Mouse (Mus musculus): ENCODE results near the gene Rbpjl. TPM values are rescaled to one million over a fixed set of nuclear protein-coding genes. Genes with fewer than 3 reads are reported as not detected.
A peak's percentile ranks its signal among the peaks of the same experiment; 100 is the strongest.

Rbpjl gene
- polyA plus RNA-seq, 1 experiment from 2014 or later = 0.49 TPM

GRCm38 (mm10) chr2:164405060-164405459, 2.1 kb downstream of the Rbpjl start, which contains the start of gene Matn4:
TSS of gene Matn4 (minus strand) at chr2:164405160.
- WGBS = 10% methylated on average over 9 of the region's 9 CpGs
- H3K4me1 ChIP-seq (ENCODE audit: control insufficient read depth, insufficient read depth, low read length) = peaks cover 17% of the 10 kb centered on the region
- H3K4me3 ChIP-seq (ENCODE audit: low read length) = peak within 1 kb of the TSS; percentile 48
- peak within 1 kb of the TSS; percentile 68 for H3K4me2 ChIP-seq (ENCODE audit: low read depth, low read length)
- peaks cover 95% of the 10 kb centered on the region for H3K27me3 ChIP-seq (ENCODE audit: control insufficient read depth, insufficient read depth, low read length)
- H3K36me3 ChIP-seq (ENCODE audit: control insufficient read depth, insufficient read depth) = no peaks in the 10 kb centered on the region
- H3K9ac ChIP-seq (ENCODE audit: low read length) = peak within 1 kb of the TSS; percentile 28
- H3K9me3 ChIP-seq (replicated peaks; ENCODE audit: control insufficient read depth, low read length) = no peaks in the 10 kb centered on the region
- no peak for ATAC-seq (replicated peaks; ENCODE audit: extremely low read depth, insufficient read depth, low FRiP score)
- no peak within 1 kb of the TSS for H3K27ac ChIP-seq (ENCODE audit: low read length)

GRCm38 (mm10) chr2:164405519-164405918, 2.6 kb downstream of the Rbpjl start:
- WGBS = 45% methylated on average over 5 of the region's 5 CpGs
- Histone ChIP-seq H3K9me3 (replicated peaks; ENCODE audit: control insufficient read depth, low read length) (no peaks in the 10 kb centered on the region), H3K4me2 (ENCODE audit: low read depth, low read length) (no peak overlapping the region), H3K4me3 (ENCODE audit: low read length) (no peak overlapping the region), H3K36me3 (ENCODE audit: control insufficient read depth, insufficient read depth) (no peaks in the 10 kb centered on the region), H3K4me1 (ENCODE audit: control insufficient read depth, insufficient read depth, low read length) (peaks cover 16% of the 10 kb centered on the region), H3K27me3 (ENCODE audit: control insufficient read depth, insufficient read depth, low read length) (peaks cover 95% of the 10 kb centered on the region), H3K9ac (ENCODE audit: low read length) (no peak overlapping the region), H3K27ac (ENCODE audit: low read length) (no peak overlapping the region)
- ATAC-seq (replicated peaks; ENCODE audit: extremely low read depth, insufficient read depth, low FRiP score) = no peak

- WGBS = 2% methylated on average over 22 of the region's 22 CpGs
- ATAC-seq (replicated peaks; ENCODE audit: extremely low read depth, insufficient read depth, low FRiP score) = 0 out of 2 replicates have a peak, but pooled peaks have one; percentile 33
- H3K9ac ChIP-seq (ENCODE audit: low read length) = no peak overlapping the region
These were observed 4.8 kb downstream of the Rbpjl start for GRCm38 (mm10) chr2:164407708-164408107.

GRCm38 (mm10) chr2:164414167-164414566, 11.2 kb downstream of the Rbpjl start:
- Histone ChIP-seq H3K27ac (ENCODE audit: low read length) (no peak overlapping the region), H3K36me3 (ENCODE audit: control insufficient read depth, insufficient read depth) (no peaks in the 10 kb centered on the region), H3K27me3 (ENCODE audit: control insufficient read depth, insufficient read depth, low read length) (peaks cover 35% of the 10 kb centered on the region), H3K4me2 (ENCODE audit: low read depth, low read length) (peak overlapping the region; percentile 44), H3K9me3 (replicated peaks; ENCODE audit: control insufficient read depth, low read length) (no peaks in the 10 kb centered on the region), H3K4me3 (ENCODE audit: low read length) (peak overlapping the region; percentile 16; the same call in 1 of the 2 replicates), H3K9ac (ENCODE audit: low read length) (no peak overlapping the region), H3K4me1 (ENCODE audit: control insufficient read depth, insufficient read depth, low read length) (no peaks in the 10 kb centered on the region)
- no peak for ATAC-seq (replicated peaks; ENCODE audit: extremely low read depth, insufficient read depth, low FRiP score)
- WGBS = 16% methylated on average over 28 of the region's 28 CpGs

More at GRCm38 (mm10) chr2:164407708-164408107, 4.8 kb downstream of the Rbpjl start:
- peak overlapping the region; percentile 43; the same call in 1 of the 2 replicates for H3K4me2 ChIP-seq (ENCODE audit: low read depth, low read length)
- no peaks in the 10 kb centered on the region for H3K9me3 ChIP-seq (replicated peaks; ENCODE audit: control insufficient read depth, low read length)
- H3K36me3 ChIP-seq (ENCODE audit: control insufficient read depth, insufficient read depth) = no peaks in the 10 kb centered on the region
- peaks cover 81% of the 10 kb centered on the region for H3K27me3 ChIP-seq (ENCODE audit: control insufficient read depth, insufficient read depth, low read length)
- H3K4me1 ChIP-seq (ENCODE audit: control insufficient read depth, insufficient read depth, low read length) = peaks cover 13% of the 10 kb centered on the region
- no peak overlapping the region for H3K4me3 ChIP-seq (ENCODE audit: low read length)
- H3K27ac ChIP-seq (ENCODE audit: low read length) = no peak overlapping the region

GRCm38 (mm10) chr2:164414581-164414980, 11.6 kb downstream of the Rbpjl start:
- H3K36me3 ChIP-seq (ENCODE audit: control insufficient read depth, insufficient read depth) = no peaks in the 10 kb centered on the region
- WGBS = 70% methylated on average over 10 of the region's 10 CpGs
- H3K4me3 ChIP-seq (ENCODE audit: low read length) = peak overlapping the region; percentile 16; the same call in 1 of the 2 replicates
- H3K4me2 ChIP-seq (ENCODE audit: low read depth, low read length) = peak overlapping the region; percentile 44
- H3K27ac ChIP-seq (ENCODE audit: low read length) = no peak overlapping the region
- no peak overlapping the region for H3K9ac ChIP-seq (ENCODE audit: low read length)
- H3K27me3 ChIP-seq (ENCODE audit: control insufficient read depth, insufficient read depth, low read length) = peaks cover 32% of the 10 kb centered on the region
- no peaks in the 10 kb centered on the region for H3K4me1 ChIP-seq (ENCODE audit: control insufficient read depth, insufficient read depth, low read length)
- ATAC-seq (replicated peaks; ENCODE audit: extremely low read depth, insufficient read depth, low FRiP score) = no peak
- H3K9me3 ChIP-seq (replicated peaks; ENCODE audit: control insufficient read depth, low read length) = no peaks in the 10 kb centered on the region

GRCm38 (mm10) chr2:164417198-164417597, 14.3 kb downstream of the Rbpjl start:
- Histone ChIP-seq H3K27me3 (ENCODE audit: control insufficient read depth, insufficient read depth, low read length) (peaks cover 16% of the 10 kb centered on the region), H3K9ac (ENCODE audit: low read length) (no peak overlapping the region), H3K36me3 (ENCODE audit: control insufficient read depth, insufficient read depth) (no peaks in the 10 kb centered on the region), H3K4me2 (ENCODE audit: low read depth, low read length) (no peak overlapping the region), H3K27ac (ENCODE audit: low read length) (no peak overlapping the region), H3K4me3 (ENCODE audit: low read length) (no peak overlapping the region), H3K9me3 (replicated peaks; ENCODE audit: control insufficient read depth, low read length) (no peaks in the 10 kb centered on the region), H3K4me1 (ENCODE audit: control insufficient read depth, insufficient read depth, low read length) (no peaks in the 10 kb centered on the region)
- 0% methylated on average over 2 of the region's 2 CpGs for WGBS
- ATAC-seq (replicated peaks; ENCODE audit: extremely low read depth, insufficient read depth, low FRiP score) = no peak

GRCm38 (mm10) chr2:164418308-164418875, 15.5 kb downstream of the Rbpjl start:
- H3K4me1 ChIP-seq (ENCODE audit: control insufficient read depth, insufficient read depth, low read length) = no peaks in the 10 kb centered on the region
- H3K9me3 ChIP-seq (replicated peaks; ENCODE audit: control insufficient read depth, low read length) = no peaks in the 10 kb centered on the region
- H3K4me2 ChIP-seq (ENCODE audit: low read depth, low read length) = no peak overlapping the region
- H3K9ac ChIP-seq (ENCODE audit: low read length) = no peak overlapping the region
- WGBS = 31% methylated on average over 3 of the region's 3 CpGs
- no peaks in the 10 kb centered on the region for H3K36me3 ChIP-seq (ENCODE audit: control insufficient read depth, insufficient read depth)
- H3K27me3 ChIP-seq (ENCODE audit: control insufficient read depth, insufficient read depth, low read length) = peaks cover 16% of the 10 kb centered on the region
- no peak overlapping the region for H3K4me3 ChIP-seq (ENCODE audit: low read length)
- no peak for ATAC-seq (replicated peaks; ENCODE audit: extremely low read depth, insufficient read depth, low FRiP score)
- H3K27ac ChIP-seq (ENCODE audit: low read length) = no peak overlapping the region

GRCm38 (mm10) chr2:164419489-164419888, 16.5 kb downstream of the Rbpjl start:
- no peak overlapping the region for H3K9ac ChIP-seq (ENCODE audit: low read length)
- ATAC-seq (replicated peaks; ENCODE audit: extremely low read depth, insufficient read depth, low FRiP score) = no peak

GRCm38 (mm10) chr2:164421306-164421705, 18.4 kb downstream of the Rbpjl start:
- Histone ChIP-seq H3K4me2 (ENCODE audit: low read depth, low read length) (no peak overlapping the region), H3K27me3 (ENCODE audit: control insufficient read depth, insufficient read depth, low read length) (peaks cover 2% of the 10 kb centered on the region; the same call in 1 of the 2 replicates)
- WGBS = 85% methylated on average over 7 of the region's 7 CpGs

More at GRCm38 (mm10) chr2:164419489-164419888, 16.5 kb downstream of the Rbpjl start:
- no peaks in the 10 kb centered on the region for H3K9me3 ChIP-seq (replicated peaks; ENCODE audit: control insufficient read depth, low read length)
- H3K4me3 ChIP-seq (ENCODE audit: low read length) = no peak overlapping the region
- no peaks in the 10 kb centered on the region for H3K4me1 ChIP-seq (ENCODE audit: control insufficient read depth, insufficient read depth, low read length)
- H3K4me2 ChIP-seq (ENCODE audit: low read depth, low read length) = no peak overlapping the region
- H3K27me3 ChIP-seq (ENCODE audit: control insufficient read depth, insufficient read depth, low read length) = peaks cover 9% of the 10 kb centered on the region
- H3K36me3 ChIP-seq (ENCODE audit: control insufficient read depth, insufficient read depth) = no peaks in the 10 kb centered on the region
- WGBS = 8% methylated on average over 3 of the region's 3 CpGs
- H3K27ac ChIP-seq (ENCODE audit: low read length) = no peak overlapping the region

More at GRCm38 (mm10) chr2:164421306-164421705, 18.4 kb downstream of the Rbpjl start:
- H3K9ac ChIP-seq (ENCODE audit: low read length) = no peak overlapping the region
- no peak overlapping the region for H3K4me3 ChIP-seq (ENCODE audit: low read length)
- no peaks in the 10 kb centered on the region for H3K4me1 ChIP-seq (ENCODE audit: control insufficient read depth, insufficient read depth, low read length)
- ATAC-seq (replicated peaks; ENCODE audit: extremely low read depth, insufficient read depth, low FRiP score) = no peak
- no peak overlapping the region for H3K27ac ChIP-seq (ENCODE audit: low read length)
- H3K9me3 ChIP-seq (replicated peaks; ENCODE audit: control insufficient read depth, low read length) = no peaks in the 10 kb centered on the region
- peaks cover 5% of the 10 kb centered on the region; the same call in 1 of the 2 replicates for H3K36me3 ChIP-seq (ENCODE audit: control insufficient read depth, insufficient read depth)
